Mouse (Mus musculus): ENCODE data around the gene Tmprss2.

GRCm38 (mm10) chr16:97536859-97537258 lies 74.1 kb downstream of the Tmprss2 start:
- TF ChIP-seq CTCF (IDR thresholded peaks at IDR 0.05; ENCODE audit: control insufficient read depth, insufficient read depth, insufficient read length) = no peak
- TF ChIP-seq MAX (IDR thresholded peaks at IDR 0.05) = no peak
- TF ChIP-seq USF1 (IDR thresholded peaks at IDR 0.05; ENCODE audit: low read depth) = no peak
- TF ChIP-seq CEBPB (IDR thresholded peaks at IDR 0.05; ENCODE audit: low read depth) = no peak
- no peak for TF ChIP-seq MYOG (IDR thresholded peaks at IDR 0.05; ENCODE audit: control insufficient read depth, extremely low read depth, insufficient read length)
- TF ChIP-seq MYOD1 (IDR thresholded peaks at IDR 0.05; ENCODE audit: control insufficient read depth, insufficient read length, low read depth) = no peak
- TF ChIP-seq FOSL1 (IDR thresholded peaks at IDR 0.05; ENCODE audit: insufficient read depth, low read length, poor library complexity, severe bottlenecking) = no peak

Measured in C2C12 (cell line).